Mouse (Mus musculus) adrenal gland (tissue): ENCODE results near the gene Ppara.
"Not testable (repeated sequence)": the region's sequence is repeated elsewhere in the genome, so short reads cannot be mapped to it uniquely, and the experiment has no call there.

Experiments
- intact Hi-C: fragments of 180-260 bp; cut with DNase I; formaldehyde crosslinking; loops from one replicate; pipeline ENCODE4 v1.15.1; 2025

Gene Ppara

GRCm38 (mm10) chr15:85750115-85750514 is 15.3 kb downstream of the Ppara start:
- intact Hi-C loops = no loop called here

- intact Hi-C loops = no loop called here
Observed at GRCm38 (mm10) chr15:85752655-85753054, 17.9 kb downstream of the Ppara start.

DNA sequence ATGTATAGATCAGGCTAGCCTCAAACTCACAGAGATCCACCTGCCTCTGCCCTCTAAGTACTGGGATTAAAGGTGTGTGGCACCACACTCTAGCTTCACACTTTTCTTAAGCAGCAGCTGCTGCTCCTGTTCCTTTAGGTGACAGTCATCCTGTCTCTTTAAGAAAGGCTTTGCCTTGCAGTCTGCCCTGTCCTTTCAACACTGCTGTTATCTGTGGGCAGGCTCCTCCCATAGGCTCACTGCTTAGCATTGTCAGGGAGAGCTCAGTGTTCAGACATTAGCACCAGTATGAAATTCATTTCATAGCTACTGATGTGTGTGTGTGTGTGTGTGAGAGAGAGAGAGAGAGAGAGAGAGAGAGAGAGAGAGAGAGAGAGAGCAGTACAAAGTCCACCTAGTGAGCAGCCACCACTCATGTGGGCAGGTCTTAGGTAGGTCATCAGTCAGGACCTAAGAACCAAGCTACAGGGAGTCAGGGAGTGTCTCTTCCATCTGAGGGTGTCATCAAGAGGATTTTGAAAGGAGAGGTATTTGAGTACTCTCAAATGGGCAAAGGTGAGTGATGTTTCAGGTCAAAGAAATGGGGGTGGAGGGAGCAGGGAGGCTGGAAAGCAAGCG is 19.4 kb downstream of the Ppara start:
- intact Hi-C loops = no loop called here

- intact Hi-C loops = no loop called here
Observed at GRCm38 (mm10) chr15:85755214-85755613, 20.4 kb downstream of the Ppara start.

GRCm38 (mm10) chr15:85756611-85757010 is 21.8 kb downstream of the Ppara start:
- intact Hi-C loops = no loop called here

DNA sequence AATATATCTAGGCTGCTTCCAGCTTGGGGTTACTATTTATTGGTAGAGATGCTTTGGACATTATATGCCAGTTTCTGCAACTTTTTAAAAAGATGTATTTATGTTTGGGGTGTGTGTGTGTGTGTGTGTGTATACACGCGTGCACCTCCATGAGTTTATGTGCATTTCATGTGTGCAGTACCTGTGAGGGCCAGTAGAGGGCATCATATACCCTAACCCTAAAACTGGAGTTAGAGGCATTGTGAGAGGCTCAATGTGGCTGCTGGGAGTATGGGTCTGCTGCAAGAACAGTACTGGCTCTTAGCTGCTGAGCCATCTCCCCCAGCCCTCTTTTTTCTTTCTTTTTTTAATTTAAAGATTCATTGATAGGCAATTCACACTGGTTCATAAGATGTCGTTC is 23.0 kb downstream of the Ppara start:
- intact Hi-C loops = no loop called here

- intact Hi-C loops = no loop called here
Observed at GRCm38 (mm10) chr15:85762761-85763160, 28.0 kb downstream of the Ppara start.

- intact Hi-C loops = no loop called here
Observed at GRCm38 (mm10) chr15:85765022-85765421, 30.2 kb downstream of the Ppara start.

DNA sequence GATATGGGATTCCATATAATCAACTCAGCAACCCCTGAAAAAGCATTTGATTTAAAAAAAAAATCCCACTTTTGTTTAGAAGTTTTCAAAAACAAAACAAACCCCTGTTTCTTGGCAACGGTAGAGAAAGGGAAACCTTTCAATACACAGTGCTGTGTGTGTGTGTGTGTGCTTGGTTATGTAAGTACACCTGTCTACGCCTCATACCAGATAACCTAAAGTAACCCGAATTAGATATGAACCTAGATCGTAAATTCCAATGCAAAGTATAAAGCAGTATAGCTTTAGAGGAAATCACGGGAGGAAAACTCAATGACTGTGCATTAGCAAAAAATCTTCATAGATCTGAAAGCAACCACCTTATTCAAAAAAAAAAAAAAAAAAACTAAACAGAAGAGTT is 31.9 kb downstream of the Ppara start:
- intact Hi-C loops = no loop called here

DNA sequence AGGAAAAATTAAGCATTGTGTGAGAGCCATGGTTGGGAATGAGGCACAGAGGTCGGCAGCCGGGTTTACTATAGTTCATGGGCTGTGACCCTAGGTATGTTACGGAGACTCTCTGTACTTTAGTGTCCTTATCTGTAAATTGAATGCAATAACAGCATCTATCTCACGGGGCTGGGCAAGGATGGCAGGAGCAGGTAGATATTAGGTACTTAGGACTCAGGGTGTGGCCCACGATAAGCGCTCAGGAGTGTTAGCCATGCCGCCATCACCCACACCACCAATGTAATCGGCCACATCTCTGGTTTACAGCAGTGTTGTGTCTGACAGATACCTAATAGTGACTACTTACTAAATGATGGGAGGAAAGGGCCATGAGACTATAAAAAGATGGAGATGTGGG is 34.2 kb downstream of the Ppara start:
- intact Hi-C loops = no loop called here

DNA sequence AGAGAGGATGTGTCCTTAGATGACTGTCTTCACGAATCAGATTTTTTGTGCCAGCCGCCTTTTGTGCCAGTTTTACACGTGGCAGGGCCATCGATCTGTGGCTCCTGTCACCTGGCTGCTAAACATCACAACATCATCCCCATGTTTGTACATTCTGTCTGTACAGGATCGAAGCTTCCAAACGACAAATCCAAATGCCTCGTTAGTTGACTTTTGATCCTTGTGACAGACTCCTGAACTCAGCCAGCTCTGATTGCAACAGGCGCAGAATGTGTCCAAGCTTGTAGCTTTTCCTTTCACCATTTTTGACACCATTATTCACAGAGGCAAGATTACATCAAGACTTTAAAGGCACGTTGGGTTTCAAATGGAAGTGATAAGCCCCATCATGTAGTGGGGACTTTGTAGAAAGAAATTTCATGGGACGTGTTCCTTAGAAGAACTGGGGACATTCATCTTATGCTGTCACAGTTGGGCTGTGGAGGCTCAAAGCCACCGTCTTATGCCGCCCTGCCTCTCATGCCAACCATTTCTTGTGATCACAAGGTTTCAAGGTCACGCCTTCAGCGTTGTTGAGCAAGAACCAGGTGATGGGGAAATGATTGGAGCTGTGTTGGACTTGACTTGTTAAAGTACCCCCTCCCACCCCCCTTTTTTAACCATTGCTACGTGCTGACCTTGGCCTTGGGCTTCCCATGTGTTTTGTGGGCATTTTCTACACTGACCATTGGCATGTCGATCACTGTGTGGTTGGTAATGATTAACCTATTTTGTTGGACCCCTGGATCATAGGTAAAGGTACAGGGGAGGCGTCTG is 36.7 kb downstream of the Ppara start:
- intact Hi-C loops = no loop called here

- intact Hi-C loops = no loop called here
Observed at GRCm38 (mm10) chr15:85772146-85772740, 37.5 kb downstream of the Ppara start.

DNA sequence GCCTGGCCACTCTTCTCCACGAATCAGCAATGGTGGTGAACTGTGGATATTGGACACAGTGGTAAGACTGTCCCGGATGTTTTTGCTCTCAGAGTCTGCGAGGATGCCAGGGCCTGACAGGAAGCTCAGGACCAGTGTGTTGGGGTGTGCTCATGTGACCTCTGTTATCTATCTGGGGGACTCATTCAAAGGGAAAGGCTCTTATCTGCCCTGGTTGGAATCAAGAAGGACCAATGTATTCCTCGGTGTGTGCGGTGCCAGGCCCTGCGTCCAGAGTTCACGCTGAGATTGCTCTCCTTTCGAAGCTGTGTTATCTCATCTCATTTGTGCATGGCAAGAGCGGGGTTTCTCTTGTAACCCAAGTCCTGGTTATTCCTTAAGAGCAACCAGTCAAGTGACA is 39.6 kb downstream of the Ppara start:
- intact Hi-C loops = no loop called here

DNA sequence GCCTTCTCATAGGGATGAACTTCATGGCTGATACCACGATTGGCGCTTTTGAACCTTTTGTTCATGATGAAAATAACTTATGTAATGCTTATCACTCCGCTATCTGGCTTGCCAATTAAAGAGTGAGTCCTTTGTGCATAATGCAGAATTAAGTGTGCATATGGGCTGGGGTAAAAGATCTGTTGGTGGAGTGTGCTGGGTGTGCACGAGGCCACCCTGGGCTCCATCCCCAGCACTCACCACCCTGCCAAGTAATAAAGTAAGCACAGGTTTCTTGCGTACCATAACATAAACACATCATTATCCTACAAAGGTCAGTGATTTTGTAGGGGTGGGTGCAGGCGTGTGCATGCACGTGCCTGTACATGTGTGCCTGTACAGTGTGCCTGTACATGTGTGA is 40.2 kb downstream of the Ppara start:
- intact Hi-C loops = no loop called here

GRCm38 (mm10) chr15:85776241-85776640 is 41.5 kb downstream of the Ppara start:
- intact Hi-C loops = no loop called here

GRCm38 (mm10) chr15:85776771-85777170 is 42.0 kb downstream of the Ppara start:
- intact Hi-C loops = no loop called here

GRCm38 (mm10) chr15:85778891-85779290 is 44.1 kb downstream of the Ppara start:
- intact Hi-C loops = not testable (repeated sequence)

DNA sequence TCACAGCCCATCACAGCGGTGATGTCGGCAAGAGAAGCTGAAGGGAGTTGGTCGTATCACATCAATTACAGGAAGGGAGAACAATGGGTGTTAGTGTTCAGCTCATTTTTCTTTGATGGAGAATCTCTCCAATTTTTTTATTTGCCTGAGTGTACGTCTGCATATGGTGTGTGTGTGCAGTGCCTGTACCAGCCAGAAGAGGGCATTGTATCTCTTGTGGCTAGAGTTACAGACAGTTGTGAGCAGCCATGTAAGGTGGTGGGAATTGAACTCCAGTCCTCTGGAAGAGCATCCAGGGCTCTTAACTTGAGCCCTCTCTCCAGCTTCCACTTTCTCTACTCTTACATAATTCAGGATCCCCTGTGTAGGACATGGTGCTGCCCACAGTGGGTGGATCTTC is 48.4 kb downstream of the Ppara start:
- intact Hi-C loops = no loop called here

- intact Hi-C loops = no loop called here
Observed at GRCm38 (mm10) chr15:85784341-85784740, 49.6 kb downstream of the Ppara start.

DNA sequence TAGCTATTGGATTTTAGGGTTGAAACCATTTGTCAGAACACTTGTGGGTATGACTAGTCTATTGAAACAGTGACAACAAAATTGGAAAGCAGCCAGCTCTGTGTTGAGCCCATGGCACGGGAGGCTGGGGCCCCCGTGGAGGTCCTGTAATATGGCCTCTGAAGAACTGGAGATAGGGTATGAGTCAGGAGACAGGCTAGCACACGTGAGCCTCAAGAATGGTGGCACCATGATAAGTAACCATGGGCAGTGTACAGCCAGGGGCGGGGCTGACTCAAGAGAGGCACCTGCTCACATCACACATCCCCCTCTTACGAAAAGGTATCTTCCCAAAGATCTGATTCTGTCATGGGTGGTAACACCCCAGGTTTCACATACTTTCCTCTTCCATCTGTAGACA is 51.9 kb downstream of the Ppara start:
- intact Hi-C loops = no loop called here

DNA sequence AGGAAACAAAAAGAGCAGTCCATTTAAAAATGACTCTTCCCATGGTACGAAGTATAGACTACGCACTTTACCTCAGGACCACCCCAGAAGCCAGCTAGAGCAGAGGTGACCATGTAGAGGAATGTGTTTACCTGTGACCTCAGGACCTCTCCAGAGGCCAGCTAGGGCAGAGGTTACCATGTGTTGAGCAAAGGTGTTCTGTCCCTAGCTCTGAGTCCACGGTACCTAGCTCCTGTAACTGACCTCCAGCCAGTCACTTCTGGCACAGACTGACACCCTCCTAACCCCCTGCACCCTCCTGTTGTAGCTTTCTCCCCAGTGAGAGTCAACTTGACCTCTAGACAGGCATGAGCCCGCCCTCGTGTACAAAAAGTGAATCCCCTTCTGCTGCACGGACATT is 52.7 kb downstream of the Ppara start:
- intact Hi-C loops = no loop called here

DNA sequence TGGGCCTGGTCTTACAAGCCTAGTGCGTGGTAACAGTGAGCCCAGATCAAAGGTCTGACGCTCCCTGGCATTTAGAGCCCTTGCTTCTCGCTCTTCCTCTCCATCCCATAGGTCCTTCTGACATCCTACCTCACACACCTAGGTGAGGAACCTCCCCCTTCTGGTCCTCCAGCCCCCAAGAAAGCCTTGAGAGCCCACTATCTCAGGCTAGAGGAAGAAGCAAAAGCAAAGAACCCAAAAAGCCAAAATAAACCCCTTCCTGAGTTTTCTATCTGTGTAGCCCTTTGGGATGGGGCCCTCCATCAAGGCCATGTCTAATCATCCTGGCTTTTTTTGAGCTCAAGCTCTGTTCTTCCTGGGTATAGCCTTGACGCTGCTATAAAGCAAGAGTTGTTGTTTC is 53.3 kb downstream of the Ppara start:
- intact Hi-C loops = no loop called here

- intact Hi-C loops = no loop called here
Observed at GRCm38 (mm10) chr15:85788633-85789032, 53.9 kb downstream of the Ppara start.
